Mouse (Mus musculus): ENCODE data around the gene Nup214. TPM values are rescaled to one million over a fixed set of nuclear protein-coding genes. Genes with fewer than 3 reads are reported as not detected.

The Nup214 gene
- polyA plus RNA-seq, 1 experiment from 2014 or later = 120 TPM

DNA sequence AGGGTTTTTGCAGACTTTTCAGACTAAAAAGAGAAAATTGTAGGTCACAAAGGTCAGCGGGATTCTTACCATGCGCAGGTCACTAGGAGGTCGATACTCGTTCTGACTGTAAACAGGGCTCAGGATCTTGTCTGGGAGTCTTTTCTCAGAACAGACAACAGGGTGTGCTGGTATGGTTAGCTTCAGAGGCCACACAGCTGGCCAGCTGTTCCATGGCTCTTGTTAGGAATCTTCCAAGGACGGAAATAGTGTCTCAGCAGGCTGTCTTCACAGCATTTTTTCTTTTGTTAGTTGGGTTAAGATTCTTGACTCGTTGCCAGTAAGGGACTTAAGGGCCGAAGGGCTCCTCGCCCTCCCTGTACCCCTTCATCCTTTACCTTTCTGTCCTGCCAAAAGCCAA lies 7.4 kb upstream of the Nup214 start:
- H3K27me3 ChIP-seq (replicated peaks; ENCODE audit: low read depth, poor library complexity, severe bottlenecking) = no peaks in the 10 kb centered on the region
- DNase-seq (ENCODE audit: low spot score) = no peak
- peaks cover 94% of the 10 kb centered on the region for H3K36me3 ChIP-seq (replicated peaks)
- H3K27ac ChIP-seq (replicated peaks) = no peak overlapping the region
- WGBS = 80% methylated on average over 8 of the region's 8 CpGs
- H3K9me3 ChIP-seq = no peaks in the 10 kb centered on the region
- H3K4me1 ChIP-seq = peaks cover 13% of the 10 kb centered on the region
- no peak overlapping the region for H3K4me3 ChIP-seq

DNA sequence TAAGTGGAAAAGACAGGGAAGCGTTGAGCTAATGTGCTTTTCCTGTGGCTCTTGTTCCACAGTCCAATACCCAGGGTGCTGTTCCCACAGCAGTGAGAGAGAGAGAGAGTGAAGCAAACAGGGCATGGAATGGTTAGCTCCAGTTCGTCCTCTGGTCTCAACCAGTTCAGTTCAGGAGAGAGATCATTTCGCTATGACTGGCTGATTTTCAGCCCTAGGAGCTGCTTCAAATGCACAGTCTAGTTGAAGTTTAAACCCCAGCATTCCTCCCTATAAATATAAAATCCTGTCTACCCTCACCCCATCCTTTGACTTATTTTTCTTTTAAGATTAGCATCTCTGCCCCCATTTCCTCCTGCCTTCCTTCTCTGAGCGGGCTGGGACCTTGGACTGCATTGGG lies 1.6 kb upstream of the Nup214 start:
- Histone ChIP-seq H3K36me3 (replicated peaks) (peaks cover 70% of the 10 kb centered on the region), H3K4me3 (no peak overlapping the region), H3K27me3 (replicated peaks; ENCODE audit: low read depth, poor library complexity, severe bottlenecking) (no peaks in the 10 kb centered on the region), H3K4me1 (peaks cover 16% of the 10 kb centered on the region), H3K27ac (replicated peaks) (no peak overlapping the region), H3K9me3 (no peaks in the 10 kb centered on the region)
- no peak for DNase-seq (ENCODE audit: low spot score)
- 92% methylated on average over 4 of the region's 4 CpGs for WGBS

DNA sequence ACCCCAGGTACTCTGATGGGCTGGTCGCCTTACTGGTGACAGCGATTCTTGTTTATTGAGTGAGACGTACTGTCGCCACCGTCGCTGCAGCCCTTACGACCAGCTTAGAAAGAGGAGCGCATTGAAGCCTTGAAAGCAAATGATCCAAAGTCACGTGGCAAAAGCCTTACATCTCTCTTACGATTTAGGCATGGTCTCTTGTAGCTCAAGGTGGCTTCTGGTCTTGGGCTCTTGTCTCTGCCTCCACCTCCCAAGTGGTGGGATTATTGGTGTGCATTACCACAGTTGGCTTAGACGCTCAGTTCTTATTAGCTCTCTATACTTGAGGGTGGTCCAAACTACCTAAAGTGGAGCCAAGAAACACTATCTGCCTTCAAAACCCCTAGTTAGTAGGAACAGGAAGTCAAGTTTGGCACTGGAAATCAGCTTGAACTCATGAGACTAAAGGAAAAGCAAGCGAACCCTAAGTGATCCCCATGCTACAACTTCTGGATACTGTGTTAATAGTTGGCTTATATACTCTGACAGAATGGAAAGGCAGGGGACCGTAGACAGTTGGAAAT lies 654 bp downstream of the Nup214 start:
- Histone ChIP-seq H3K36me3 (replicated peaks) (peaks cover 70% of the 10 kb centered on the region), H3K27me3 (replicated peaks; ENCODE audit: low read depth, poor library complexity, severe bottlenecking) (no peaks in the 10 kb centered on the region), H3K4me3 (peak overlapping the region; percentile 86), H3K27ac (replicated peaks) (peak overlapping the region; percentile 91), H3K9me3 (no peaks in the 10 kb centered on the region), H3K4me1 (peaks cover 16% of the 10 kb centered on the region)
- DNase-seq (ENCODE audit: low spot score) = no peak
- 11% methylated on average over 13 of the region's 13 CpGs for WGBS

DNA sequence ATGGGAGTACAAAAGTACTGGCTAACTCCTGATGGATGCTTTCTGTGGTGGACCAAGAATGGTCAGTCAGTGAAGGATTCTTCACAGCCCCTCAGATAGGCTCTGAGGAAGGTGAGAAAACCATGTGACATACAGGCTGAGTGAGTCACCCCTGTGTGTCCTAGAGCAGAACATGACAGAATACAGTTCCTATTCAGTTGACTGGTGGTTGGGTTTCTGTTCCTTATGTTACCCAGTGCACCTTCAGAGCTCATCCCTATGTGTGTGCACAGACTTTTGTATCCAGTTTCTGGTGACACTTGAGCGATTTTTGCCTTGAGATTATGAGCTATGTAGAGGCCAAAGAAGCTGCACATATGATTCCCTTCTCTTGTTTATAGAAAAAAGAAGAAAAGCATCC lies 13.5 kb downstream of the Nup214 start:
- Histone ChIP-seq H3K27me3 (replicated peaks; ENCODE audit: low read depth, poor library complexity, severe bottlenecking) (no peaks in the 10 kb centered on the region), H3K4me1 (no peaks in the 10 kb centered on the region), H3K4me3 (no peak overlapping the region), H3K36me3 (replicated peaks) (peaks cover 100% of the 10 kb centered on the region), H3K27ac (replicated peaks) (no peak overlapping the region), H3K9me3 (no peaks in the 10 kb centered on the region)
- 93% methylated on average over 1 of the region's 1 CpGs for WGBS
- no peak for DNase-seq (ENCODE audit: low spot score)

DNA sequence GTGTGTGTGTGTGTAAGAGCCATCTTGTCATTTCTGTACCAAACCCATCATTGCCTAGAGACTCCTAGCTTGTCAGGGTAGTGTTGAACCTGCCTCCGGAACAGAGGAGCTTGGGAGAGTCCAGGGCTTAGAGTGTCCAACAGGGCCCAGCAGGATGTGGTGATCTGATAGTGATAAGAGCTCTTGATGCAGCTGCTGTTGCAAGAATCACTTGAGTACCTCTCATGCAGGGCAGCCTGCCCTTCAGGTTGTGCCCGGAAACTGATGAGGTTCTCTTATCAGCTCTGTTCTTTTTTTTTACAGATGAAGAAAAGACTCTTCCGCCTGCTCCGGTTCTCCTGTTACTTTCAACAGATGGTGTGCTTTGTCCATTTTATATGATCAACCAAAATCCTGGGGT lies 16.7 kb downstream of the Nup214 start:
- no peaks in the 10 kb centered on the region for H3K4me1 ChIP-seq
- DNase-seq (ENCODE audit: low spot score) = no peak
- WGBS = 90% methylated on average over 4 of the region's 4 CpGs
- H3K27me3 ChIP-seq (replicated peaks; ENCODE audit: low read depth, poor library complexity, severe bottlenecking) = no peaks in the 10 kb centered on the region
- no peaks in the 10 kb centered on the region for H3K9me3 ChIP-seq
- no peak overlapping the region for H3K27ac ChIP-seq (replicated peaks)
- peaks cover 99% of the 10 kb centered on the region for H3K36me3 ChIP-seq (replicated peaks)
- H3K4me3 ChIP-seq = no peak overlapping the region

DNA sequence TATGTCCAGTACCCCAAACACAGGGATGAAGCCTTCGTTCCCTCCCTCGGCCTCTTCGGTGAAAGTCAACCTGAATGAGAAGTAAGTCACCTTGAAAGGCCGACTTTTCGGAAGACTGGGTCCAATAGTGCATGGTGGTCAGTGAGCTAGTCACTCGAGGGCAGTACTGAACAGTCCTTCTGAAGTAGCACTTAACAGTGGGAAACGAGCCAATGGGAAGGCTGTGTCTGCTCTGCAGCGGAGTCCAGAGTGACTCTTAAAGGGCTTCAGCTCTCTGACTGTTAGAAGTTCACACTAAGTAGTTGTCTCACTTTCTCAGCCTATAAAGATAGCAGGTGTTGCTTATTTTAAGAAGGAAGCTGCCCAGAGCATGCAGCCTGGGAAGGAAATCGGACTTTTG lies 20.7 kb downstream of the Nup214 start:
- no peak overlapping the region for H3K27ac ChIP-seq (replicated peaks)
- no peak overlapping the region for H3K4me3 ChIP-seq
- no peak for DNase-seq (ENCODE audit: low spot score)
- H3K4me1 ChIP-seq = no peaks in the 10 kb centered on the region
- no peaks in the 10 kb centered on the region for H3K27me3 ChIP-seq (replicated peaks; ENCODE audit: low read depth, poor library complexity, severe bottlenecking)
- peaks cover 99% of the 10 kb centered on the region for H3K36me3 ChIP-seq (replicated peaks)
- no peaks in the 10 kb centered on the region for H3K9me3 ChIP-seq
- WGBS = 93% methylated on average over 9 of the region's 9 CpGs

DNA sequence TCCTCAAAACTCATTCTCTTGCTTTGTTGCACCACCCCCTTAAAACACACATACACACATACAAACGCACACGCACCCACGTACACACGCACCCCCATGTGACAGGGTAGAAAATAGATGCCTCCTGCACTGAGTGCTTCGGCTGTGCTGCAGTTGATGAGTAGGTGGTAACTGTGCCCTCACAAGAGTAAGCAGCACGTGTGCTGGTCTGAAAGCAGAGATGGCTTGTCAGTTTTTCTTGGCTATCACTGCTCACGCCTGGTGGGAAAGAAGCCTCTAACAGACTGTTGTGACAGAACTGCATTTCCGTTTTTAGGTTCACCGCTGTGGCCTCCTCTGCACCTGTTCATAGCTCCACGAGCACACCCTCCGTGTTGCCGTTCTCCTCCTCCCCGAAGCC lies 21.8 kb downstream of the Nup214 start:
- Histone ChIP-seq H3K4me1 (no peaks in the 10 kb centered on the region), H3K36me3 (replicated peaks) (peaks cover 99% of the 10 kb centered on the region), H3K9me3 (no peaks in the 10 kb centered on the region), H3K27me3 (replicated peaks; ENCODE audit: low read depth, poor library complexity, severe bottlenecking) (no peaks in the 10 kb centered on the region), H3K4me3 (no peak overlapping the region), H3K27ac (replicated peaks) (no peak overlapping the region)
- DNase-seq (ENCODE audit: low spot score) = no peak
- 95% methylated on average over 13 of the region's 13 CpGs for WGBS

DNA sequence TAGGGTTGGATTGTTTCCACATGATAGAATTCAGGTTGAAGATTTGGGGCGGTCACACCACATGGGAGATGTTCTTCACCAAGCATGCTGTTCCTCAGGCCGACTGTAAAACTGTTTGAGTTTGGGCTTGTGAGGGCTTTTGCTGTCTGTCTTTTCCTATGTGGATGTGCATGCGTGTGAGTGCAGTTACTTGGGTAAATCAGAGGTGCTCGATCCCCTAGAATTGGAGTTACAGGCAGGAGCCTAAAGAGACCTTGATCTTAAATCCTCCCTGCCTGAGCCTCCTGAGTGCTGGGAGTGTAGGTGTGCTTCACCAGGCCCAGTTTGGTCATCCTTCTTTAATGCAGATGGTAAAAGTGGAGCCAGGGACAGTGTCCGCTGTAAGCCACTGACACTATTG lies 23.3 kb downstream of the Nup214 start:
- H3K4me1 ChIP-seq = no peaks in the 10 kb centered on the region
- 94% methylated on average over 5 of the region's 5 CpGs for WGBS
- no peaks in the 10 kb centered on the region for H3K27me3 ChIP-seq (replicated peaks; ENCODE audit: low read depth, poor library complexity, severe bottlenecking)
- no peak for DNase-seq (ENCODE audit: low spot score)
- H3K4me3 ChIP-seq = no peak overlapping the region
- no peaks in the 10 kb centered on the region for H3K9me3 ChIP-seq
- no peak overlapping the region for H3K27ac ChIP-seq (replicated peaks)
- H3K36me3 ChIP-seq (replicated peaks) = peaks cover 96% of the 10 kb centered on the region

DNA sequence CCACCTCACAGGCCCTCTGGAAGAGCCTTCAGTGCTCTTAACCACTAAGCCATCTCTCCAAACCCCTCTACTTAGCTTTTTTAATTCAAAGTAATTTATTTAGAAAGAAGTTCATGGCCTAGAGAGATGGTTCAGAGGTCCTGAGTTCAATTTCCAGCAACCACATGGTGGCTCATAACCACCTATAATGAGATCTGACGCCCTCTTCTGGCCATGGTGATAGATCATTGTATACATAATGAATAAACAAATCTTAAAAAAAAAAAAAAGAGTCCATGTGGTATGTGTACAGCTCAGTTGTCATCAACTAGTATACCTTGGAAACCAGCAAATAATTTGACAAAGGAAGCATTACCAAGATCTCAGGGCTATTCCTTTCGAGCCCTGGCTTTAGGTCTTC lies 24.2 kb downstream of the Nup214 start:
- Histone ChIP-seq H3K4me3 (no peak overlapping the region), H3K27me3 (replicated peaks; ENCODE audit: low read depth, poor library complexity, severe bottlenecking) (no peaks in the 10 kb centered on the region), H3K36me3 (replicated peaks) (peaks cover 96% of the 10 kb centered on the region), H3K27ac (replicated peaks) (no peak overlapping the region), H3K9me3 (no peaks in the 10 kb centered on the region), H3K4me1 (no peaks in the 10 kb centered on the region)
- 73% methylated on average over 2 of the region's 2 CpGs for WGBS
- DNase-seq (ENCODE audit: low spot score) = no peak

DNA sequence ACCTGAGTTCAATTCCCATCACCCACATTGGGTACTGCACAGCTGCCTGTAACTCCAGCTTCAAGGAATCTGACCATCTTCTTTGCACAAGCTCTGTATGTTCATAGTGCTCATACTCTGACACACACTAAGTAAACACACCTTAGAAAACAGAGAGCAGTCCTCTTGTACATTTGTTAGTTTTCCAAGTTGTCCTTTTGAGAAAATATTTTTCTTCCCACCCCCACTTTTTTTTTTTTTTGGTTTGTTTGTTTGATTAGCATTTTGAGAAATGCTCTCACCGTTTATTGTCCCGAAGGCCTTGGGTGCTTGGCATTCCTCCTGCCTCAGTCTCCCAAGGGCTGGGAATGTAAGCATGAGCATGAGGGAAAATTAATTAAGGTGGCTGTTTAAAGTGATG lies 34.1 kb downstream of the Nup214 start:
- WGBS = 90% methylated on average over 2 of the region's 2 CpGs
- Histone ChIP-seq H3K27me3 (replicated peaks; ENCODE audit: low read depth, poor library complexity, severe bottlenecking) (no peaks in the 10 kb centered on the region), H3K4me3 (no peak overlapping the region), H3K4me1 (no peaks in the 10 kb centered on the region), H3K36me3 (replicated peaks) (peaks cover 97% of the 10 kb centered on the region), H3K27ac (replicated peaks) (no peak overlapping the region), H3K9me3 (no peaks in the 10 kb centered on the region)
- no peak for DNase-seq (ENCODE audit: low spot score)

DNA sequence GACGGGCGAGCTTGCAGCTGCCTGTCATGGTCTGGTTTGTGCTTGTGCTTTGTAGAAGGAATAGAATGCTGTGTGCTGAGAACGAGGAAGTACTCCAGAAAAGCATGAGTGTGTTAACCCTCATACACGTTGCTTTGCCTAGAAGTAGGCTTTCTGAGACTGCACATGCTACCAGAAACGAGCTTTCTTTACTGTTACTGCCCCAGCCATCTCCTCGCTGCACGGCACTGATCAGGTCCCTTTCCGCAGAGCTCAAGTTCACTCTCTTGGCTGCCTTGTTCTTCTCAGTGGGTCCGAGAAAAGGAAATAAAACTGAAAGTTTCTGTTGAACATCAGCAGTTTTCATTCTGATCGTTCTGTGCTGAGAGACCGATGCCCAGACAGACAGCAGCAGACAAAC lies 34.5 kb downstream of the Nup214 start:
- DNase-seq (ENCODE audit: low spot score) = no peak
- H3K4me3 ChIP-seq = no peak overlapping the region
- 93% methylated on average over 11 of the region's 11 CpGs for WGBS
- no peaks in the 10 kb centered on the region for H3K27me3 ChIP-seq (replicated peaks; ENCODE audit: low read depth, poor library complexity, severe bottlenecking)
- no peaks in the 10 kb centered on the region for H3K9me3 ChIP-seq
- peaks cover 97% of the 10 kb centered on the region for H3K36me3 ChIP-seq (replicated peaks)
- no peak overlapping the region for H3K27ac ChIP-seq (replicated peaks)
- no peaks in the 10 kb centered on the region for H3K4me1 ChIP-seq

DNA sequence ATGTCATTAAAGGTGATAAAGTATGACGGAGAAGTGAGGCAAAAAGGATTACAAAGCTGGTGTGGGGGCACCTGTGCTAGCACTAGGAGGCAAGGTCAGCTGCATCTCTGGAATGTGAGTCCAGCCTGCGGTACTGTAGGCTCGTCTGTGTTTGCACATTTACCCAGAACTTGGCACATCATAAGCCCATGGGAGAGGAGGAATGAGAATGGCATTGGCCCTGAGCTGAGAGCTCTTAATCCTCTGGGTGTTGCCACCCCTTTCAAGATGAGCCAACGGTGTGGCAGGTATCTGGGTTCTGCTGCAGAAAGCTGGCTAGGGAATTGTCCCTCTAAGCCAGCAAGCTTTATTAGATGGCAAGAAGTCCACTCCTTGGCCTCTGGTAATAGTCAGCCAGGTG lies 45.5 kb downstream of the Nup214 start:
- Histone ChIP-seq H3K4me1 (no peaks in the 10 kb centered on the region), H3K4me3 (no peak overlapping the region), H3K27me3 (replicated peaks; ENCODE audit: low read depth, poor library complexity, severe bottlenecking) (no peaks in the 10 kb centered on the region), H3K27ac (replicated peaks) (no peak overlapping the region), H3K36me3 (replicated peaks) (peaks cover 98% of the 10 kb centered on the region), H3K9me3 (no peaks in the 10 kb centered on the region)
- no peak for DNase-seq (ENCODE audit: low spot score)
- 90% methylated on average over 4 of the region's 4 CpGs for WGBS

DNA sequence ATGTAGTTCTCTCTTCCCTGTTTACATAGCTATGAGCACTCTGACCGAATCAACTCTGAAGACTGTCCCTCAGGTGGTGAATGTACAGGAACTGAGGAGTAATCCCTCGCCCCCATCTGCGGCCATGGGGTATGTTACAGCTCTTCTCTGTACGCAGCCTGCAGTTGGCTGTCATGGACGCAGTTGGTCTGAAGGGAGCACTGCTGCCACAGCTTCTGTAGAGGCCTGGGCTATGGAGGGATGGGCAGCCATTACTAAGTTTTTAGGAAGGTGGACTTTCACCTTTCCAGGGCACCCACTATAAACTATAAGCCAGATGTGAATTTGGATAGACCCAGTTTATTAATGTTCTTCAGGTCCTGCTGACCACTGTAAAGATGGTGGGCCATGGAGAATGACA lies 46.0 kb downstream of the Nup214 start:
- H3K9me3 ChIP-seq = no peaks in the 10 kb centered on the region
- no peak for DNase-seq (ENCODE audit: low spot score)
- peaks cover 98% of the 10 kb centered on the region for H3K36me3 ChIP-seq (replicated peaks)
- H3K4me1 ChIP-seq = no peaks in the 10 kb centered on the region
- H3K4me3 ChIP-seq = no peak overlapping the region
- H3K27me3 ChIP-seq (replicated peaks; ENCODE audit: low read depth, poor library complexity, severe bottlenecking) = no peaks in the 10 kb centered on the region
- 93% methylated on average over 5 of the region's 5 CpGs for WGBS
- H3K27ac ChIP-seq (replicated peaks) = no peak overlapping the region

DNA sequence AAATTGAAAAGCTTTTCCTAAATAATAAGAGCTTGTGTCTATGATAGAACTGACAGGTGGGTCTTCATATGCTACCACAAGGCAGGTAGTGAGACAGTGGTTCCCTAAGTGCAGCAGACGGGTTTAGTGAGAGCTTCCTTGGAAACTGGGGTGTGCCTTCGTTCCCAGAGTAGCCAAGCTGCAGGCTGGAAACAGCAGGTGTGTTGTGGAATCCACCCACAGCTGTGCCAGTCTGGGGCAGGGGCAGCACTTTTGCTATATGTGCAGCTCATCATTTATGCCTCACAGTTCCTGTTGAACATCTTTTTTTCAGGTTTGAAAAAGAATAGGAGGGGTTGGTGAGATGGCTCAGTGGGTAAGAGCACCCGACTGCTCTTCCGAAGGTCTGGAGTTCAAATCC lies 50.1 kb downstream of the Nup214 start:
- 90% methylated on average over 4 of the region's 4 CpGs for WGBS
- Histone ChIP-seq H3K9me3 (no peaks in the 10 kb centered on the region), H3K36me3 (replicated peaks) (peaks cover 93% of the 10 kb centered on the region), H3K27me3 (replicated peaks; ENCODE audit: low read depth, poor library complexity, severe bottlenecking) (no peaks in the 10 kb centered on the region), H3K27ac (replicated peaks) (no peak overlapping the region), H3K4me1 (no peaks in the 10 kb centered on the region), H3K4me3 (no peak overlapping the region)
- DNase-seq (ENCODE audit: low spot score) = no peak

All from embryonic facial prominence, embryonic 10.5 days (tissue).